Mouse (Mus musculus) frontal cortex, postnatal 36 days (tissue): ENCODE results near the gene Tmed9.
A peak's percentile ranks its signal among the peaks of the same experiment; 100 is the strongest.

Experiments
- DNase-seq, 2 experiments: peaks; one replicate each; pipeline ENCODE4 v3.0.0; 2022; ENCODE audit warnings: low spot score in 2 of 2

The Tmed9 gene

DNA sequence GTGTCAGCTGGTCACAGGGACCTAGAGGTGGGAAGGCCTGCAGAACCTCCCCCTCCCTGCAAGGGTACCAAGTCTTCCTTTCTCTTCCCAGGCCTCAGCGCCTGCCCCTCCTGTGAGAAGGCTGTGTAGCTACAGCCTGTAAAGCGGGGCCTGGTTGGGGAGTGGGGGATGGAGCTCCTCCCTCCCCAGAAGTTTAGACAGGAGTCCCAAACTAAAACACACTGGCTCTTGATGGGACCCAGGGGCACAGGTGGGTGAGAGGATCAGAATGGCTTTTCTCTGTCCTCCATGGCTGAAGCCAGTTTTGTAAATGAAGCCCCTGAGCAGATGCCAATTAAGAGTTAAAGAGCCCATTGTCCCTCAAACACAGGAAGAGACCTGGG lies 34.1 kb downstream of the Tmed9 start:
- DNase-seq: no peak

DNA sequence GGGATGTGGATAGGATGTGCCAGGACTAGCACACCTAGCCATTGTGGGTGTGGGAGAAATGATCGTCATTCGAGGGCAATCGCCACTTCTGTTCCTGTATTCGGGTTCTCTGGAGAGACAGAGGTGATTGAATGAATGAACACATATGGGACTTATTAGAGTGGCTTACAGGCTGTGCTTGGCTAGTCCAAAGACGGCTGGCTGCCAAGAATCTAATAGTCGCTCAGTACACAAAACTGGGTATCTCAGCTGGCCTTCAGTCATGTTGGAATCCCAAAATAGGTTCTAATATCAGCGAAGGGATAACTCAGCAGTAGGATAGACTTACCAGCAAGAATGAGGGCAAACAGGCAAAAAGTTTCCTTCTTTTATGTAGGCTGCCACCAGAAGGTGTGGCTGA lies 38.5 kb downstream of the Tmed9 start:
- no peak for DNase-seq

GRCm38 (mm10) chr13:55613471-55613870 lies 39.9 kb downstream of the Tmed9 start:
- no peak for DNase-seq

- no peak for DNase-seq
Observed at GRCm38 (mm10) chr13:55619328-55619727, 45.8 kb downstream of the Tmed9 start.

DNA sequence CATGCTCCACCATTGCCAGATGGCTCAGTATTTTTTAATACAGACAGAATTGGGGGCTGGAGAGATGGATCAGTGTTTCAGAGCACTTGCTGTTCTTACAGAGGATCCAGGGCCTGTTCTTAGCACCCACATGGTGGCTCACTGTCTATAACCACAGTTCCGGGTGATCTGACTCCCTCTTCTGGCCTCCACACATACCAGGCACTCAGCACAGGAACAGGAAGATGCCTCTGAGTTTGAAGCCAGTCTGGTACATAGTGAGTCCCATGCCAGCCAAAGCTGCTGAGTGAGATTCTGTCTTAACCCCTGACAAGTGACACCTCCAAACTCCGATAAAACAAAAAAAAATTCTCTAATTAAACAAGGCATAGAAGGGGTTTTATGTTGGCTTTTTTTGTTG lies 46.7 kb downstream of the Tmed9 start:
- DNase-seq: no peak

GRCm38 (mm10) chr13:55622156-55622648 lies 48.7 kb downstream of the Tmed9 start:
- peak in 1 of 2 experiments; percentile 35 for DNase-seq

GRCm38 (mm10) chr13:55622649-55623541 lies 49.4 kb downstream of the Tmed9 start, which contains the start of gene Caml:
TSS of gene Caml (plus strand) at chr13:55623005.
- peak; percentile 88 to 89 for DNase-seq

DNA sequence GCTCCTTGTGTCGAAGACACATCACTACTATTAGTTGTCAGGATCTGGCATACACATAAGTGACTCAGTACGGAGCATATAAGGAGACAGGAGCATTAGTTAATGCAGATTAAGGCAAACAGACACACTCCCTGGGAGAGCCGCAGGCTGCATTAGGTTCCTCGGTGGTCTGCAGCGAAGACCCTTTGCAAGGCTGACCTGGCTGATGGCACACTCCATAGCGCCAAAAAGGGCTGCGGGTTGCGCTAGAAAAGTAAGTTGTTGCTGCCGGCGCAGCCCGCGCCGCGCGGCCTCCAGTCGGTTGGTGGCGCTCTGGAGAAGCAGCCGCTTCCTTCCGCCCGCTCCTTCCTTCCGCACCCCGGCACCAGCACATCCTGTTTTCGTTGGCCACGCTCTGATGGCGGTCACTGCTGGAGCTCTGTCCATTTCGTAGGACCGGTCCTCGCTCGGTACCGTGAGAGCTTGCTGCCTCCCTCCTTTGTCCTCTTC lies 61.2 kb downstream of the Tmed9 start, which contains the start of gene Ddx46:
Gene Ddx46 (plus strand): TSS at position 389 of the 489 bp plus-strand sequence.
- DNase-seq: peak; percentile 88

- DNase-seq: no peak
Observed at GRCm38 (mm10) chr13:55635146-55635571, 61.6 kb downstream of the Tmed9 start.

DNA sequence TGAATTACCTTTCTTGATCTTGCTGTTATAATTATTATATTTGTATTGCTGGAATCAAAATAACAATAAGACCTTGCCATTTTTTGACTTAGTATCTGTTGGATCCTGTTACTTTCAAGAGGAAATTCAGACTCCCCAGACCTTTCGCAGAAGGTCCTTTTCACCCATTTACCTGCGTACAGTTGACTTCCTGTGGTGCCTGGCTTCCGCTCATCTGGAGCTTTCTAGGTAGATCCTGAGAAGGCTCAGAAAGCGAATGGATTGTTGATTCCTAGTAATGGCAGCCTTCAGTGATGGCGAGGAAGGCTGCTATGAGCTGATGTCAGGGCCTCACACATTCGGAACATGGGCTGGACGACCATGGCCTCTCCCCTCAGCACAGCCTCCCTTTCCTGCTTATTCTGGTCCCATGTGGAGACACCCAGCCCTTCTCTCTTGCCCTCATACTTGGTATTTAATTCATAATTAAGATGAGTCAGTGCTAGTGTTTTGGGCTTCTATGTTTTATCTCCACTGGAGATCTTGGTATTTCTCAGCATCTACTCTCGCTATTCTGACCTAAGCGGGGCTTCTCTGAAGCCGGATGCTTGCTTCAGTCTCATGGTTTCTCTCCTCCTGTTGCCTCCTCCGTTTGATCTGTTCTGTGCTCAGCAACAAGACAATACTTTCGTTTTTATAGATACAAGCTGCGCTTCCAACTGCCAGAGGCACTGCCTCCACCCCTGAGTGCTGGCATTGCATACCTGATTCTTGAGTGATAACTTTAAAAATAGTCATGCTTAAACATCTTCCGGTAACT lies 62.9 kb downstream of the Tmed9 start:
- no peak for DNase-seq

GRCm38 (mm10) chr13:55640480-55640879 lies 66.9 kb downstream of the Tmed9 start:
- peak; percentile 72 to 80 for DNase-seq

DNA sequence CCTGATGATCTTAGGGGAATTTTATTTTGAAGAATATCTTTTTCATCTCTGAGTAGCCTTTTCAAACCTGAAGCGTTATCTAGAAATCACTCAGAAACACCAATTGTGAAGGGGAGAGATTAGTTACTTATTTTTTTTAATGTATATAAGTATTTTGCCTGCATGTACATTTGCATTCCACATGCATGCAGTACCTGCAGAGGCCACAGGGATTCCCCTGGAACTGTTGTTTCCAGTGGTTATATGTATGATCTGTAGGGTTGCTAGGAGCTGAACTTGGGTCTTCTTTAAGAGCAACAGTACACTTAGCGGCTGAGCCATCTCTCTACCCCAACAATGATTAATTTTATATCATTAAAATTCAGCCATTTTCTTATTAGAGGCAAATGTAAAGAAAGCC lies 71.0 kb downstream of the Tmed9 start:
- DNase-seq: peak in 1 of 2 experiments; percentile 16
